Mouse (Mus musculus): ENCODE measurements around the gene Rps27a.

Rps27a gene

GRCm38 (mm10) chr11:29512818-29513535 is 34.9 kb downstream of the Rps27a start:
- no peak for DNase-seq

- DNase-seq = no peak
Observed at GRCm38 (mm10) chr11:29509421-29509820, 38.5 kb downstream of the Rps27a start.

GRCm38 (mm10) chr11:29504899-29505625 is 42.8 kb downstream of the Rps27a start:
- no peak for DNase-seq

GRCm38 (mm10) chr11:29503948-29504893 is 43.7 kb downstream of the Rps27a start:
- DNase-seq = no peak

- peak; percentile 16 for DNase-seq
Observed at GRCm38 (mm10) chr11:29496962-29497361, 50.9 kb downstream of the Rps27a start.
